Mouse (Mus musculus): ENCODE data around the gene Gpr45.

GRCm38 (mm10) chr1:43036014-43036413 is 83.3 kb downstream of the Gpr45 start:
- TF ChIP-seq TAL1 (IDR thresholded peaks at IDR 0.05; ENCODE audit: low read length) (no peak), GATA1 (IDR thresholded peaks at IDR 0.05; ENCODE audit: low read length) (no peak)

All from erythroblast, embryonic 14.5 days (primary cell).